Mouse (Mus musculus) c-Kit-positive CD71-negative TER-119-negative erythroid progenitor cells, embryonic 14.5 days (primary cell): ENCODE results near the gene Krtap11-1.

Source experiments
- DNase-seq: peaks from one replicate; pipeline ENCODE4 v3.0.0-alpha.2; 2013; ENCODE audit warnings: low read depth

The Krtap11-1 gene

GRCm38 (mm10) chr16:89571083-89571482 lies at the start of gene Krtap11-1:
Gene Krtap11-1 (minus strand): TSS chr16:89571183.
- no peak for DNase-seq

- no peak for DNase-seq
Observed at GRCm38 (mm10) chr16:89618190-89618589, 47.2 kb upstream of the Krtap11-1 start.

GRCm38 (mm10) chr16:89617251-89617650 lies 46.3 kb upstream of the Krtap11-1 start:
- DNase-seq = no peak

GRCm38 (mm10) chr16:89613726-89614125 lies 42.7 kb upstream of the Krtap11-1 start:
- DNase-seq = no peak

GRCm38 (mm10) chr16:89608791-89609185 lies 37.8 kb upstream of the Krtap11-1 start:
- DNase-seq = no peak

- no peak for DNase-seq
Observed at GRCm38 (mm10) chr16:89608161-89608790, 37.3 kb upstream of the Krtap11-1 start.

- DNase-seq = no peak
Observed at GRCm38 (mm10) chr16:89606951-89607350, 36.0 kb upstream of the Krtap11-1 start.

- DNase-seq = no peak
Observed at GRCm38 (mm10) chr16:89587209-89587608, 16.2 kb upstream of the Krtap11-1 start.

- DNase-seq = no peak
Observed at GRCm38 (mm10) chr16:89585604-89586508, 14.9 kb upstream of the Krtap11-1 start.

GRCm38 (mm10) chr16:89581658-89582057 lies 10.7 kb upstream of the Krtap11-1 start:
- DNase-seq = no peak

GRCm38 (mm10) chr16:89570516-89570915 lies 467 bp downstream of the Krtap11-1 start:
- no peak for DNase-seq

GRCm38 (mm10) chr16:89569136-89569535 lies 1.8 kb downstream of the Krtap11-1 start:
- DNase-seq = no peak

- DNase-seq = no peak
Observed at GRCm38 (mm10) chr16:89568141-89568540, 2.8 kb downstream of the Krtap11-1 start.

- DNase-seq = no peak
Observed at GRCm38 (mm10) chr16:89550298-89550697, 20.7 kb downstream of the Krtap11-1 start.

- no peak for DNase-seq
Observed at GRCm38 (mm10) chr16:89538031-89538484, 32.9 kb downstream of the Krtap11-1 start.

- DNase-seq = no peak
Observed at GRCm38 (mm10) chr16:89537349-89537748, 33.6 kb downstream of the Krtap11-1 start.

GRCm38 (mm10) chr16:89530547-89530946 lies 40.4 kb downstream of the Krtap11-1 start:
- DNase-seq = no peak

- no peak for DNase-seq
Observed at GRCm38 (mm10) chr16:89529846-89530245, 41.1 kb downstream of the Krtap11-1 start.

- no peak for DNase-seq
Observed at GRCm38 (mm10) chr16:89528380-89528779, 42.6 kb downstream of the Krtap11-1 start.

GRCm38 (mm10) chr16:89520996-89521395 lies 50.0 kb downstream of the Krtap11-1 start:
- no peak for DNase-seq

- DNase-seq = no peak
Observed at GRCm38 (mm10) chr16:89520555-89520954, 50.4 kb downstream of the Krtap11-1 start.
